Mouse (Mus musculus) embryonic fibroblast, embryonic 13.5 days (primary cell): ENCODE results near the gene Nr5a2.

ENCODE experiments used
- CTCF ChIP-seq: IDR thresholded peaks from 2 replicates; pipeline ENCODE4 v1.5.1; 2011; ENCODE audit warnings: mild to moderate bottlenecking, control low read depth, low read length, moderate library complexity, borderline replicate concordance; ENCODE audit not compliant: insufficient read depth
- POLR2A ChIP-seq: IDR thresholded peaks from 2 replicates; pipeline ENCODE4 v1.6.1; 2011; ENCODE audit warnings: low read depth, mild to moderate bottlenecking, control low read depth, low read length, moderate library complexity

DNA sequence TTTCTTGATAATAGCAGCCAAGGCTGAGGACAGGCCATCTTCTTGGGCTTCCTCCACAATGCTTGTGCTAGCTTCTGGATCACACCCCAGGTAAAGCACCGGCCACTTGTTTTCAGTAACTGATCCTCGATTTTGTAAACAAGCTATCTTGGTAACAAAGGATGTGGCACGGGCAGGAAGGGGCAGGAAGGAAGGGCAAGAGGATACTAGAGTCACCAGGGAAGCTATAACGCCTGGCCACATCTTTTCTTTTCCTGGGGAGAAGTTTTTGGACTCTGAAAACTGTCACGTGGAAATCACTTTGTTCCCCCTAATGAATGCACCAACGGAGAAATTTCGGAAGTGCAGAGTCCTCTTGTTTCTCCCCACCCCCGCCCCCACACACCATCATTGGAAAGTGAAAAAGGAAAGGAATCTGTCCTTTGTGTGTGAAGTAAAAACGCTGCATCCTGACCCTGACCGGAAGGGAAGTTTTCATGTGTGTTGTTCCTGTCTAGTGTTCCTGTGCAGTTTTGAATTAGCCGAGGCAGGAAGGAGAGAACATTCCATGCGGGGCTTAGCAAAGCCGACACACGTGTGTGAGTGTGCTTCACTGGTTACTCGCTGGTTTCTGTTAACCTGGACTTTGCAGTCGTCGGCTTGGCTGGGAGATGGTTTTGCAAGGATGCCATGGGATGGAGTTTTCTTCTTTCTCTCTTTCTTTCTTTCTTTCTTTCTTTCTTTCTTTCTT is 163.7 kb downstream of the Nr5a2 start:
- TF ChIP-seq CTCF, result no peak
- TF ChIP-seq POLR2A, result no peak
